Mouse (Mus musculus) heart, postnatal 10 days (tissue): ENCODE data around the gene Tubb5. TPM values are rescaled to one million over a fixed set of nuclear protein-coding genes. Genes with fewer than 3 reads are reported as not detected.
A peak's percentile ranks its signal among the peaks of the same experiment; 100 is the strongest.

Experiments used
- DNase-seq, 2 experiments: peaks; one replicate each; pipeline ENCODE4 v3.0.0; 2021
- intact Hi-C: fragments of 180-260 bp; cut with DNase I; formaldehyde crosslinking; loops from one replicate; pipeline ENCODE4 v1.15.1; 2025
- total RNA-seq, 2 experiments: library from RNA; stranded (reverse); gene quantifications; 2 replicates each; pipeline ENCODE4 v1.2.3; 2021

The Tubb5 gene
- total RNA-seq: 100 to 1,000 TPM; 358 to 363 TPM

DNA sequence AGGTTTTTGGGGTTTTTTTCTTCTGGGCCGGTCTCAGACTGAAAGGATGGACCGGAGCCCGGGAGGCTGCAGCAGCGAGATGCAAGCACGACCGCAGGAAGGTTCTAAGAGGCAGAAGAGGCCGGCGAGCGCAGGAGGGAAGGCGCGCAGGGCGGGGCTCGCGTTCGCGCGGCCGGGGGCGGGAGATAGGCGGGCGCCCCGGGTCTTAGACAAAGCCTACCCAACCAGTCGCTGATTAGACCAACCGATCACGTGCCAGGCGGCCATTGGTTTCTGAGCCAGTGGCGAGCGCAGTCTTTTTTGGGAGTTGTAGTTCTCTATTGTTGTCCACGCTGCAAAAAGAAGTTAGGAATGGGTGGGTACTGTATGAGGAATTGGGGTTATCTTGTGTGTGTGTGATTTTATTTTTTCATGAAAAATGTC, at the start of gene Tubb5:
Gene Tubb5, minus strand, starts transcription at position 185 of the 423 bp plus-strand sequence.
- peak; percentile 97 for DNase-seq
- intact Hi-C loops: no loop called here

- no peak for DNase-seq
- intact Hi-C loops: no loop called here
These were observed 49.6 kb upstream of the Tubb5 start for GRCm38 (mm10) chr17:35887725-35888124.

GRCm38 (mm10) chr17:35883777-35884176, 45.7 kb upstream of the Tubb5 start:
- no peak for DNase-seq
- intact Hi-C loops: no loop called here

- no peak for DNase-seq
- intact Hi-C loops: no loop called here
These were observed 44.8 kb upstream of the Tubb5 start for GRCm38 (mm10) chr17:35882924-35883323.

GRCm38 (mm10) chr17:35879245-35880057, 41.3 kb upstream of the Tubb5 start, which contains the start of gene Dhx16:
Gene Dhx16, plus strand, starts transcription at chr17:35879819.
- intact Hi-C loops: loop anchor here (2.0 kb wide), 1 partner anchor 17 kb away; the partner anchor contains the start of gene 2310061I04Rik
- DNase-seq: peak; percentile 95 to 98

DNA sequence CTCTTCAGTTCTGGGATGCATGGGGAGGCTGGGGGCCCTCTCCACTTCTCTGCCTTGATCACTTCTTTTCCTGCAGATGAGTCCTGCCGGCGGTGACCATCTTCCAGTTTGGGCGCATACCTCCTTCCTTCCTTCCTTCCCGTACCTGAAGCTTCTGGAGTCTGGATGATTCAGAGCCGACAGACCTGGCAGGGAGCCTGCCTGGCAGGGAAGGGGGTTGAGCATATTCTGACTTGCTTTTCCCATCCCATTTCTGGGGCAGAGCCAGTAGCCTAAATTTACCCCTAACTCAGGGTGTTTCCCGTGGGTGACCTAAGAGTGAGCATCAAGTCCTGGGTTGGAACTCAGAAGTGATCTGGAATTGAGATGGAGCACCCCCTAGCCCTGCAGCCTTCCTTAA, 36.6 kb upstream of the Tubb5 start:
- DNase-seq: no peak
- intact Hi-C loops: loop anchor here (2.0 kb wide), 1 partner anchor 136 kb away; no protein-coding TSS in a partner anchor

DNA sequence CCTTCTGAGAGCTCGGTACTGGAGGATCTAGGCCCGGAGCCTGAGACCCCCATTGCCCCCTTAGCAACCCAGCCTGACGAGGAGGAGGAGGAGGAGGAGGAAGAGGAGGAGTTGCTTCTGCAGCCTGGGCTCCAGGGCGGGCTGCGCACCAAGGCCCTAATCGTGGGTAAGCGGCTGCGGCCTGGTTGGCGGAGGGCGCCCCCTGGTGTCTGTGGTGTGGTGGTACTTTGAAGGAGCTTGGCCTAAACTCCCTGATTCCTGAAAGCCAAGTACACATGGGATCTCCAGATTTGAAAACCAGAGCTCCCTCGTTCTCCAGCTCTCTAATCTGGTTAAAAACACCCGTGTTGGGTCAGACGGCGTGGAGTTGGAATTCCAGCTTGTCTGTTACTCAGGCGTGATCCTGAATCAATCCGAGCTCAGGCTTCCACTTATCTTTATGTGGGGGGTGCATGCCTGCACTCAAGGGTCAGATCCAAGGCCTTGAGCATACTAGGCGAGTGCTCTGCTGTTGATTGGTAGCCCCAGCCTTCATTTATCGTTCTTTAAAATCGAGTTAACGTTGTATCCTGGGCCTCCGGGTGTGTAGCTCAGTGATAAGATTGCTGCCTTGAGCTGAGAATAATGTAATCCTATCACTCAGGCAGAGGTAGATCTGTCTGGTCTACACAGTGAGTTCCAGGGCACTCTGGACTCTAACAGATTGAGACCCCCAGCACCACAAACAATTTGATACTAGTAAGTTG, 35.8 kb upstream of the Tubb5 start:
- DNase-seq: peak; percentile 92 to 96
- intact Hi-C loops: loop anchor here (1.0 to 2.0 kb wide), 2 partner anchors 38 to 135 kb away; no protein-coding TSS in a partner anchor

DNA sequence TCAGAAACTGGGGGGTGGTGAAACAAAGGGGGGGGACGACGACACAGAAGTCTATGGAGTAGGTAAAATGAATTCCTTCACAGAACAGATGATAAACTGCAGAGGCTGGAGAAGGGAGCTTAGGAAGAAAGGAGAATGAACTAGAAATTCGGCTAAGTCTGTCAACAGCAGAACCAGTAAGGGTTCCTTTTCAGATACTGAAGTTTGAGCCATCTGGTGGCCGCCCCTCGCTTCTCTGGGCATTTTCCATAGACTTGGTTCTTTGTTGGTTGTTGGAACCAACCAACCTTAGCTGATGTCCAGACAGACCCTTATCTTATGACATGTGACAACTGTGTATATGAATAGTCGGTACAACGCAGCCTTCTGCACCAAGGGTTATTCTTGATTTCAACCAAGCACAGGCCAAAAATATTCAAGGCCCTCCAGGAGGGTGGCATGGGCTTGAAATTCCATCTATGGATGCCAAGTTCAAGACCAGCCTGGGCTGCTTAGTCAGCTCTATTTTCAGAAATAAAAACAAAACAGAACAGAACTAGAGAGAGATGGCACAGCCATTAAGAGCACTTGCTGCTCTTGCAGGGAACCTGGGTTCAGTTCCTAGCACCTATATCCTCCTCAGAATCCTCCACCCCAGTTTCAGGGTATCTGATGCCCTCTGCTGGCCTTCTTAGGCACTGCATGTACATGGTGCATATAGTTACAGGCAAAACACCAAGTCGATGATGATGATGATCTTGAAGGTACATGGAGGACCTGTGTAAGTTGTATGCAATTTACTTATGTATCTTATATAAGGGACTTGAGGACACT, 33.0 kb upstream of the Tubb5 start:
- intact Hi-C loops: no loop called here
- peak in 1 of 2 experiments; percentile 62 for DNase-seq

GRCm38 (mm10) chr17:35870151-35870883, 32.2 kb upstream of the Tubb5 start:
- DNase-seq: peak; percentile 77 to 81
- intact Hi-C loops: no loop called here

GRCm38 (mm10) chr17:35869346-35870067, 31.4 kb upstream of the Tubb5 start:
- intact Hi-C loops: no loop called here
- DNase-seq: peak; percentile 53 to 57

DNA sequence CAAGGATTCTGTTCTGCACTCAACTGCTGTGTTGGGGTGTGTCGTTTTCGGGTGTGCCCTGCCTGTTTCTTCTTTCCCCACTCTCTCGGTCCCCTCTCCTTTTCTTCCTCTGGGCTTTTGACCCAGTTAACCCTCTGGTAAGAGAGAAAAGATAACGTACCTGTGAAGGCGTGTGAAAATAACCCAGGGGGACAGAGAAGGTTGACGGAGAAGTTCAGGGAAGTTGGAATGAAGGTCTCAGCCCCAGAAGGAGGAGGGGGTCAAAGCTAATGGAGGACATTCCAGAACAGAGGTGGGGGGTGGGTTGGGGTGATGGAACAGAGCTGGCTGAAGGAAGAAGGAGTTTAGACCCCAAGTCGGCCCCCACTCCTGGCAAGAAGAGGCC, 30.8 kb upstream of the Tubb5 start:
- DNase-seq: peak in 1 of 2 experiments; percentile 27

GRCm38 (mm10) chr17:35868165-35868820, 30.2 kb upstream of the Tubb5 start:
- peak; percentile 41 to 43 for DNase-seq
- intact Hi-C loops: no loop called here

More for the DNA sequence above, 30.8 kb upstream of the Tubb5 start:
- intact Hi-C loops: no loop called here

DNA sequence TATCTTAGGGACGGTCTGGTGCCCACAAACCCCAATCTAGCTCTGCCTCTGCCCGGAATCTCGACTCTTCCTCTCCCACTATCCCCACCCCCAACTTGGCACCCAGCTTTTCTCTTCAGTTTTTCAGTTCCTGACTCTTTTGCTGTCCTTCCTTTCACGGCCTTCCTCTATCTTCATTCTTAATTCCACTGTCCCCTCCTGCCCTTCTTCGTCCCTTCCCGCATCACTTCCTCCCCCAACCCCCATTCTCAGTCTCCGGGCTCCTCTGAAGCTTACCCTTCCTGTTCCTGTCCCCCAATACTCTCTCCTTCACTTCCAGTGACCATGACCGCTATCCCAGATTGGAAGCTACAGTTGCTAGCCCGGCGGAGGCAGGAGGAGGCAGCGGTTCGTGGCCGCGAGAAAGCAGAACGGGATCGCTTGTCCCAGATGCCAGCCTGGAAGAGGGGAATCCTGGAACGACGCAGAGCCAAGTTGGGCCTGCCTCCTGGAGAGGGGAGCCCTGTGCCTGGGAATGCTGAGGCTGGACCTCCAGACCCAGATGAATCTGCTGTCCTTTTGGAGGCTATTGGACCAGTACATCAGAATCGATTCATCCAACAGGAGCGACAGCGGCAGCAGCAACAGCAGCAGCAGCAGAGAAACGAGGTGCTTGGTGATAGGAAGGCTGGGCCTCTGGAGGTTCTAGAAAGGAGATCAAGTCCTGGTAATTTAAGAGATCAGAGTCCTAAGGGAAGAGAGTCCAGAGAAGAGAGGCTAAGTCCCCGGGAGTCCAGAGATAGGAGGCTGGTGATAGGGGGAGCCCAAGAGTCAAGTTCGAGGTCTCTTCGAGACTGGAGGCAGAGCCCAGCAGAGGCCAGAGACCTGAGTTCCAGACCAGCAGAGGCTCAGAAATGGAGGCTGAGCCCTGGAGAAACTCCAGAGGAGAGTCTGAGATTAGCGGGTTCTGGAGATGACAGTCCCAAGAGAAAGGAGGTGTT, 29.1 kb upstream of the Tubb5 start:
- intact Hi-C loops: no loop called here
- peak; percentile 62 to 63 for DNase-seq

- DNase-seq: peak; percentile 84 to 86
- intact Hi-C loops: no loop called here
These were observed 28.2 kb upstream of the Tubb5 start for GRCm38 (mm10) chr17:35866281-35866831.

DNA sequence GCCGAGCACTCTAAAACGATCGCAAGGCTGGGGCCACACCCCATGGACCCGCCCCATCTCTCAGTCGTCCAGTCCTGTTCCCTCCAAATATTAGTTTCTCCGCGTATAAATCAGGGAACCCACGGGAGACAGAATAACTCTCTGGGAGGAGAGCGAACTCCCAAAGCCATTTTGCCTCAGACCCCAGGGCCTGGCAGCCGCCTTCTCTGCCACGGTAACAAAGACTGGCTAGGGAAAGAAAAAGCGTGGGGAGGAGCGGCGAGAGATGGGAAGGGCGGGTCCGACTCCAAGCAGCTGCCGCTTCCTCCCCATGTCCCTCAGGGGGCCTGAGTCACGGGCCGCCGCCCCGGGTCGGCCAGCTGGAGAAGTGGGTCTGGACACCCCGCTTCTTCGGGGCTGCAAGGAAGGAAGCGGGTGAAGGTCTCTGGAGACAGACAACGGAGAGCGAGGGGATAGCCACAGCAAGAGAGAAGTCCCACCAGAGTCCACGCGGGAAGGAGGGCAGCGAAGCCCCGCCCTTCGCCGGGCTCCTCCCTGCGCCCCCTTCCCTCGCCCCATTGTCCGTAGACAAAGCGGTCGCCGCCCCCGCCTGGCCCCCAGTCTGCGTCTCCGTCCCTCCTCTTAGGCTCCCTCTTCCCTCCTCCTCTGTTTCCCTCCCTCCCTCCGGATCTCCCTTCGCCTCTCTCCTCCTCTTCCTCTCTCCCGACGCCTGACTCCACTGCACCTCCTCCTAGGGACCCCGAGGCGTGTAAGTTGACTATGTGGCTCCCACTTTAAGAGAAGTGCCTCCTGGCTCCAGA, 27.6 kb upstream of the Tubb5 start, which contains the start of gene Ppp1r18:
Gene Ppp1r18, plus strand, starts transcription at position 113 of the 800 bp plus-strand sequence.
- intact Hi-C loops: no loop called here
- DNase-seq: peak; percentile 85

DNA sequence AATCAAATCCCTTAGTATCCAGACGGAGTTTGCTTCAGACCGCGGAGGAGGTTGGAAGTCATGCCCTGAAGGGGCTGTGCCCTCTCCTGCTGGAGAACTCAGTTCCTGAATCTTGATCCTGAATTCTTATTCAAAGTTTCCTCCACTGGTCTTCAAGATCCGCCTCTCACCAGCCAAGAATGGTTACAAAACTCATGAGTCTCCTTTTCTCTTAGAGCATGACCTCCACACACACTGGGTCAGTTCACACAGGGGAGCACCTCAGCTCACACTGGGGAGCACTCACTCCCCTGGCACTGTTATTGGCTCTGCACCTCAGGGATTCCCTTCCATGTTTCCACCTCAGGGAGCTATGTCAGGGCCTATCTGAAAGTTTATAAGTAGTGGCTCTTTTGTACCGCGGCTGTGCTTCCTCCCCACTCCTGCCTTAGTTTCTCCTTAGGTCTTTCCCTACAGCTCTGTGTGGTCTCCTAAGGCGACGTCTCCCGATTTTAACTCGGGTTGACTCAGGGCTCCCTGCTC, 26.8 kb upstream of the Tubb5 start:
- peak in 1 of 2 experiments; percentile 20 for DNase-seq
- intact Hi-C loops: no loop called here
